Mouse (Mus musculus) liver (tissue): ENCODE data around the gene Sumo3.

Experiments used
- DNase-seq: peaks from one replicate; pipeline ENCODE4 v3.0.0-alpha.2; 2020; ENCODE audit warnings: mixed read lengths

The Sumo3 gene

DNA sequence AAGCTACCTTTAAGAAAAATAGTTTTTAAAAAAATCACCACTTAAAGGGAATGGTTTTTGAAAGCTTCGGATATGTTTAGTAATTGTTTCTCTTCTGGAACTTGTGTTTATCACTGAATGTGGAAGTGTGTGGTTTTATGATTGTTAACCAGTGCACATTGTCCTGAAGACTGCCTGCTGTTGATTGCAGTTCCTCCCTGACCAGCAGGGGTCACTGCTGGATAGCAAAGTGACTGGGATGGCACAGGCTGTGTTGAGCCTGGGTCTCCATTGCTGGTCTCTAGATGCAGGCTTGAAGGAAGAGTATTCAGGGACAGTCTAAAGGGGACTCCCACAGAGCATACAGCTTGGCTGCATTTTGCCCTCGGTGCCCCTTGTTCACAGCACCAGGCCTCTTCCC is 21.6 kb downstream of the Sumo3 start:
- peak; percentile 80 for DNase-seq

DNA sequence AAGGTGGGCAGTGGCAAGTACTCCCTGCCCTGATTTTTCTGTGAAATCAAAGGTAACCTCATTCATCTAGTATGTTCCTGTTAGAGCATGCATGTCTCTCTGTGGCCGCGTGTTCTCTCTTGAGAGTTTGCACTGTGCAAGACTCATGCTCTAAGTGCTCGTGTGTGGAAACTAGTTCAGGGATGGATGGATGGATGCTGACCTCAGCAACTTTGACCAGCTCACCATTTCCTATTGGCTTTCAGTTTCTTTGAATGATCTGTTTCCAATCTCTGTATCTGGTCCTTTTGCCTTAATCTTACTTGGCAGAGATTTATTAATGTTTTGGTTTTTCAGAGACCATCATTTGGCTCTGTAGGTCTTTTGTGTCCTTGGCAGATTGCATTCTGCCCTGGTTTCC is 23.3 kb downstream of the Sumo3 start:
- DNase-seq: no peak

DNA sequence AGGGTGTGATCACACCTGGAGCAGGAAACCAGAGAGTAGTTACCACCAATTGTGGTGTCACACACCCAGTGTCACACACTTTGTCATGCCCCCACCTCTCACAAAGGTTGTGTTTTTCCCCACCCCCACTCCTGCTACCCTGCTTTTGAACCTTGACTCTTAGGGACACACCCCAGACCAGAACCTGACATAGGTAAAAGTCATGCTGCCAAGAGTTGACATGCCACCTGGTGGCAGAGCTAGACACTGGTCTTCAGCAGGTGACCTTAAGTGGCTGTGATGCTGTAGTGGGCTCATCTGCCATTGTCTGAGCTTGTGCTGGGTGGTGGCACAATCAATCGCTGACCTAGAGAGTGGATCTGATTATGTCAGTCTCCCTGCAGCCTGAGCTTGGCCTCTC is 24.1 kb downstream of the Sumo3 start:
- no peak for DNase-seq

DNA sequence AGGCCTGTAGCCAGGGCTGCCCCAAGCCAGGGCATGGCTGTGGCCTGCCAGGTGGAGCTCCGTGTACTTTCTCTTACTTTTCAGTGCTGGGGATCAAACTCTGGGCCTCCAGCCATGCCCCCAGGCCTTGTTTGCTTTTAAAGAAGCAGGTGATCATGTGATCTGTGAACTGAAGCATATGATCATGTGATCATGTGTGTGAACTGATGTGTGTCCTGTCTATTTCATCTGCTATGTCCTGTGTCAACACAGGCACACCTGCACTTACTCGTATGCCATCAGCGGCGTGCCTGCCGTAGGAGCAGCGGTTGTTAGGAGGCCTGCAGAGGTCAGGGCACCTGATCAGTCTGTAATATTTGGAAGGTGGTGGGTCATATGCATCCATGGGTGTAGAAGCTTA is 28.1 kb downstream of the Sumo3 start:
- no peak for DNase-seq

DNA sequence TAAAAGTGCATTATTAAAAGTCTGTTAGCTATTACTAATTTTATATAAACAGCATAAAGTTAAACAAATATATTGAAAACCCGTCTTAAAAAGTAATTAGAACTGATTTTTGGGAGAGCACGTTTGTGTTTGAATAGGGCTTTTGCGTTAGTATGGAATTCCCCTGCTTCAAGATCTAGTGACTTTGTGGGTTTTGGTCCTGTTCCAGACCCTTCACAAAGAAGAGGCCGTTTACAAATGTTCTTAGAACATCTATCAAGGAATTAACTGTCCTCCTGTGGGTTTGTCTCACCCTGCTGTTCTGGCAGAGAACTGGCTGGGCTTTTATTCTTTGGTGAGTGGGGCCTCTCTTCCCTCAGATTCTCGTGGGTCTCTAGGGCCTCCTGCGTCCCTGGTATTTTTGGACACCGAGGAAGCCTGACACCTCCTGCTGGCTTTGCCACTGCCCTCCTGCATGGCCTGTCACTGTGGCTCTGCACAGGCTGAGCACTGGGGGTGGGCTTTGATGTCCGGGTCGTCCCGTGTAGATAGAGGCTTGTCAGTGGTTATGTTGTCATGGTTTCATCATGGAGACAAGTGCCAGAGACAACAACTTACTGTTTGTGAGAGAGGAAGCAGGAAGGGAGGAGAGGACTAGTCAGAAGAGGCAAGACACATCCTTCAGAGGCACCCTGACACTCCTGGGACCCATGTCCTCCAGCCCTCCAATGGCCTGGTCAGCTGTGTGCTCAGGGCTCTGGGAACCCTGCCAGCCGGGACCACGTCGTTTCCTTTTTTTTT is 28.7 kb downstream of the Sumo3 start:
- no peak for DNase-seq

DNA sequence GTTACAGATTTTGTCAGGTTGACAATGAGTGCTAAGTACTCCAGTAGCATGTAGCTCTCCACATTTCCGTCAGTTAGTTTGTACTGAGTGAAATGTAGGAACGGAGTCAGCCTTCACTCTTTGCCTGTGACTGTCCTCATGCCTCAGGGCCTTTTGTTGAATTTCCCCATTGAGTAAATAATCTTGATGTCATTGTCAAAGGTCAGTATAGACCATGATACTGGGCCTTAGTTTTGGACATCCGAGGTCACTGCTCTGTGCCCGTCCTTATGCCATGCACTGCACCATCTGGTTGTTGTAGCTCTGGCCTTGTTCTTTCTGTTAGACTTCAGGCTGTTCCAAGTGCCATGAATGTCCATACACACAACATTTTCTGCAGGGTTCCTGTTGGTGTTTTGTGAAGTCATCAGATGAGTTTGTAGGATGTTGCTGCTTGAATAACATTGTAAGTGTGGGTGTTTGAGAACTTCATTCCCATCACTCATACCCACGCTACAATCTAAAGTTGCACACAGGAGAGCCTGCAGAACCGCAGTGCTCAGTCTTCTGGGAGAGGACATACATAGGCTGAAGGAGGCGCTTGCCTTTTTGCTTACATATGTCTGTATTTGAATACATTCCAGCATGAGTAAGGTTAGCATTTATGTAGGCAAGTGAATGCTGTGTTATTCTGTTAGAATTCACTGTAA is 30.5 kb downstream of the Sumo3 start:
- DNase-seq: no peak

DNA sequence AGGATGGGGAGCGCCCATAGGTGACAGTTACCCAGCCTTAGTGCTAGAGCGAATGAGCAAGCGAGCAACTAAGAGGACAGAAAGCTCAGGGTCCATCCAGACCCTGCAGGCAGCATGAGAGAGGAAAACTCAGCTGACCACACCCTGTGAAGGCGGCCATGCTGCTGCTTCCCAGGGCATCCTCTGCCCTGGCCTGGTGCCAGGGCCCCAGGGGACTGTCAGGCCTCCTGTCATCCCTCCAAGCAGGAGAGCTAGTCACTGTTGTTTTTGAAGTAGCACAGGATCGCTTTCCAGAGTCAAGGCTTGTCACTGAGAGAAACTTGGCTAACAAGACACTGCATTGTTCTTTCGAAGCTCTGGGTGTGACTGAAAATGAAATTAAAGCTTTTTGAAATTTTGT is 33.1 kb downstream of the Sumo3 start:
- no peak for DNase-seq

DNA sequence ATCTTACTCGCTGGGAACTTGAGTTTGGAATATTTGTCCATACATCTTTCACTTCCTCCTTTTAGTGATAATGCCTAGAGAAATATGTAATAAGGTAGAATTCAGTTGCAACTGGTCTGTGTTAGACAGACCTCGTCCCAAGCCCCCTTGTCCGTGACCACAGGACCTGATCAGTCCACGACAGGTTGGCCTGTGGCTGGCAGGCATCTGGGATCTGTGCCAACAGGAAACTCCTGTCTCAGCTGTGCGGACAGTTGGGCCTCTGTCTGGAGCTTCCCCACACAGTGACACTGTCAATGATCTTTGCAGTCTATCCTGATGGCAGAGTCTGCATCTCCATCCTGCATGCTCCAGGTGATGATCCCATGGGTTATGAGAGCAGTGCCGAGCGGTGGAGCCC is 37.3 kb downstream of the Sumo3 start:
- DNase-seq: no peak

DNA sequence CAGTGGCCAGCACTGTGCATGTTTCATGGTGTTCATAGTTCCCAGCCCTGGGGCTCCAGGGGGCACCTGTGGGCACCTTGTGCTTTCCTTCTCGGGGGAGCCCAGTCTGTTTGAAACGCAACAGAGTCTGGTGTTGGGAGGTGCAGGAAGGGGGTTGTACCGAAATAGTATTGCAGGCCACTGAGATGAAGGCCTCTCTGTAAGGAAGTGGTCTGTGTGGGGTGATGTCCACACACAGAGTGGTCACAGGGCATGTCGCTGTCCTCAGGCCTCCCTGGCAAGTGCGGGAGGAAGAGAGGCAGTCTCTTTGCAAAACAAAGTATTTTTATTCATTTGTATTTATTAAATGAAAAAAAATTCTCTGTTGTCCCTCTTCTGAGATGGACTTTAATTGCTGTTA is 39.7 kb downstream of the Sumo3 start:
- no peak for DNase-seq

DNA sequence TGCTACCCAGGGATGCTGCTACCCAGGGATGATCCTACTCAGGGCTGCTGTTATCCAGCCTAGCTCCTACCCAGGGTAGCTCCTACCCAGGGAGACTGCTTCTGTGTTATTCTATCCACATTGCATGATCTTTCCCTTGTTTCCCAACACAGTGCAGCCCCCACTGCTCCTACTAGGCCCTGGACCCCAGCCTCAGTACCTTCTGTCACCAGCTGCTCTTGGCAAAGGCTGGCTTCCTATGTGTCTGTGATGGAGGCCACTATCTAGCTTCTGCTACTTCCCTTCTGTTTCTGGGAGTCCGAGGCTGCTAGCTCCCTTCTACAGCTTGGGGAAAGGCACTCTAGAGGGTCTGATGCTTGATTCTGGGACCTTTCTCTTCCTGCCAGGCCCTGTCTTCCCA is 41.6 kb downstream of the Sumo3 start:
- no peak for DNase-seq

DNA sequence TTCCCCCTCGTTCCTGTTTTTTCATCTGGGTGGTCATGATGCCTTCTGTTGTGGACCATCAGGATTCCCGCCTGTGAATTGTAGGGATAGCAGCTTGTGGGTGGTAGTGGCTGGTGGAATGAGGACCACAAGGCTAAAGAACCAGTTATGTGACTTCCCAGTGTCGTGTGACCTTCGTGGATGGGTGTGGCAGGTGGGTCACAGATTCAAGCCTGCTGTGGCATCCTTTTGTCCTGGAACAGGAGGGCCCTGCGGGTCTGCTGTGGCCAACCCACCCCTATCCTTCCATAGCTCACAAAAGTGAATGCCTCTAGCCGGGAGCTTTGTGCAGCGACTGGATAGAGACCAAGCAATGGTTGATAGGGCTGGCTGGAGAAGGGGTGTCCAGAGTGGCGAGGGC is 42.0 kb downstream of the Sumo3 start:
- DNase-seq: no peak

DNA sequence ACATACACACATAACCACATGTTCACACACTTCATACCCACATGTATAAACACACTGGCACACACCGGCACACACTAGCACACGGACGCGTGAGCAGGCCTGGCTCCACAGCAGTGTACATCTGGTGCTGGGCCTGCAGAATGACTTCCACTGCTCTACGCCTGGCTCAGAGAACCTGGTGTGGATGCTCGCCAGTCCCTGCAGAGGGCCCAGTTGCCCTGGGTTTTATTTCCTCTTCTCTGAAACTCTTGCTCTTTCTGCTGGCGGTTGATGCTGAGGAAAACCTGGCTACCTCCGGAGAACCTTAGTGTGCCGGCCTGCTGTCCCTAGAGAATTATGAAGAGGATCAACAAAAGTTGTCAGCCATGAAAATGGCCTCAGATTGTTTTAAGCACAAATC is 46.1 kb downstream of the Sumo3 start:
- DNase-seq: no peak

DNA sequence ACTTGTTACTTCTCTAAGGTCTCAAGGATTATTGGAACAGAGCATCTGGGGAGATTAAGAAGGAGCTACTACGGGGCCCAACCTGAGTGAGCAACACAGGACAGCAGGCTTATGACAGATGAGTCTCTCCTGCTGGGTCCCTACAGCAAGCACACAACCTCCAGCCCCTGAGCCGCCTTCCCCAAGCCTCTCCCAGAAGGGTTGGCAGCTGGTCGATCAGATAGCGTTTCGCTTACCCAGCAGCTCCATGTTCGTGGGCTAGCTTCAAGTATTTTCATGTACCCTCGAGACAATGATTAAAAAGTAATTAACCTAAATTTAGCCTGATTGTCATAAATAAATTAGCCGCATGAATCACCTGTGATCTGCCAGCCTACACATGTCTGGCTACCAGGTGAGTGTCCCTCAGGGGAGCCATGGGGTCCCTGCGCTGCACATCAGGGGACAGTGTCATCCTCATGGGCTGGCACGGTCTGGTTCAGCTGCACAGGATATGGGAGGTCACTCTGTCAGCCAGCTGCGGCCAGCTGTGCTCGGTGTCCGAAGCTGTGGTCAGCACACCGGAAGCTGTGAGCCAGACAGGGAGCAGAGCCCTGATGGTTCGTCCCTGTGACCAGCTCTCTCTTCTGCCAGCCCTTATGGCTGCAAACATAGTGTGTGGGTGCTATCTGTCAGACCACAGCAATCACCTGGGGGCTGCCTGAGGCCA is 52.5 kb downstream of the Sumo3 start:
- no peak for DNase-seq

DNA sequence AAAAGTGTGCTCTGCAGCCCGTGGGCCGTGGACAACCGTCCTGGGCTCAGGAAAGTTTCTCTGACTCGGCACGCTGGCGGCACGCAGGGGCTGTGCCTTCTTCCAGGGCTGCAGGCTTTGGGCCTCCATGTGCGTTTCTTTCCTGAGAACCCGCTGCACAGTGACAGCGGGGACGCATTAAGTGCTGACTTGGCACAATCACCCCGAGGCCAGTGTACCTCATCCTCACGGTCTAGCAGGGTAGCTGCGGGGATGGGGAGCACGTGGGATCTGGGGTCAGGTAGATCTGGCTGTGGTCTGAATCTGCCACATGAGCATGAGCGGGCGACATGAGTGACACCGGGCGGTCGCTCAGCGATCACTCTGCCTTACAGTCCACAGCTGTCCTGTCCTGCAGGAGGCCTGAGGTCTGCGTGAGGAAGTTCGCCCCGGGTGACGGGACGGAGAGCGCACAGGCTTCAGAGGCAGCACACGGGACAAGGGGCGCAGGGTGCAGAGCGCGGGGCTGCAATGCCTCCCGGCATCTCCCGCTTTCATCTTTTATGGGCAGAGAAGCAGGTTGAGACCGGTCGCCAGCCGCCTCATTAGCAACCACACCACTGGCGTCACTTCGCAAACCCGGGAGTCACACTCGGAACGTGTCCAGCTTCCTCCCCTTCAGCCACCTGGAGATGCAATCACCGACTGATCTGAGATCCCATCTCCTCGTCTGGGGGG is 58.2 kb downstream of the Sumo3 start:
- DNase-seq: no peak

DNA sequence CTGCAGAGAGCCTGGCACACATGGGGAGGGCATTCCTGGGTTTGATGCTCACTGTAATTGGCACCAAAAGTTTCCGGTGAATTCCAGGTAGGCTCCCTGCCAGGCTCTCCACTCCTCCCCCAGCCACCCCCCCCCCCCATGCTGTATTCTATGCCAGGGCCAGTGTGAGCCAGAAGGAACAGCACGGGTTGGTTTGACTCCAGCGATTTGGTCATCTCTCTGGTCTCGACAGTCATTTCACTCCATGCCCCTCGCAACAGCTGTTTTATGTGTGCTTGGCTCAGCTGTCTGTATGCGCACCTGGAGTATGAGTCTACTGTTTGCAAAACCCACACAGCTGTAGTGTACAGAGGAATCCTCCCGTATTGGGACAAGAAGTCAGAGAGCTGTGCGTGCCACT is 60.4 kb downstream of the Sumo3 start:
- DNase-seq: no peak

DNA sequence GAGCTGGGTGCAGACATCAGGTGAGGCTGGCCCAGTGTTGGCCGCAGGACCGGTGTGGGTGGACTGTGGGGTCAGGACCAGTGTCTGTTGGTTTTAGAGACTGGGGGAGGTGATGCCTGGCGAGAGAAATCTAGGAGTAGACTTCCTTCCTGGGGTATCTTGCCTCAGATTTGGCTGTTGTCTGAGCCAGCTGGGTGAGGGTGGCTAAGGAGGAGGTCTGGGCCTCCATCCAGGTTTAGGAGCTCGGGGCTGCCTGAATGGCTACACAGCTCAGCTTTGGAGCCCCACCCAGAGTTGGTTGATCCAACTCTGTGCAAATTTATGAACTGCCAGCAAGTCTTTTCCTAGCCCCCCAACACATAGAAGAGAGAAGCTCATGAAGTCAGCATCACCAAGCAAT is 61.5 kb downstream of the Sumo3 start:
- no peak for DNase-seq
